Mouse (Mus musculus): ENCODE results near the gene Ackr3. TPM values are rescaled to one million over a fixed set of nuclear protein-coding genes. Genes with fewer than 3 reads are reported as not detected.

The Ackr3 gene
- total and polyA plus RNA-seq, 3 experiments = not detected

- H3K4me3 ChIP-seq (ENCODE audit: control insufficient read depth in 1 of 2, insufficient read depth in 1 of 2, low read depth in 2 of 2, low read length in 2 of 2) = no peak overlapping the region
- TF ChIP-seq POLR2A (IDR thresholded peaks at IDR 0.05; ENCODE audit: control insufficient read depth in 1 of 2, insufficient read depth in 1 of 2, low read depth in 1 of 2, low read length in 2 of 2, poor library complexity in 1 of 2) (no peak), GABPA (IDR thresholded peaks at IDR 0.05; ENCODE audit: low read depth, low read length) (no peak), ZMIZ1 (IDR thresholded peaks at IDR 0.05; ENCODE audit: low read depth, low read length) (no peak), CTCF (IDR thresholded peaks at IDR 0.05 in 2 of 3, conservative IDR thresholded peaks at IDR 0.05 in 1 of 3; ENCODE audit: control insufficient read depth in 1 of 3, insufficient read depth in 1 of 3, low read depth in 2 of 3, low read length in 3 of 3, poor library complexity in 1 of 3, severe bottlenecking in 1 of 3) (no peak), JUND (IDR thresholded peaks at IDR 0.05; ENCODE audit: low read depth, low read length) (no peak), POLR2AphosphoS2 (IDR thresholded peaks at IDR 0.05; ENCODE audit: low read length) (no peak), CHD1 (IDR thresholded peaks at IDR 0.05; ENCODE audit: low read depth, low read length) (no peak), NELFE (IDR thresholded peaks at IDR 0.05; ENCODE audit: low read depth, low read length) (no peak), RAD21 (IDR thresholded peaks at IDR 0.05; ENCODE audit: low read depth, low read length) (no peak), E2F4 (IDR thresholded peaks at IDR 0.05; ENCODE audit: borderline replicate concordance, low read depth, low read length) (no peak), MAZ (IDR thresholded peaks at IDR 0.05; ENCODE audit: low read depth, low read length) (no peak)
- no peaks in the 10 kb centered on the region for H3K9me3 ChIP-seq (replicated peaks; ENCODE audit: insufficient read depth, low read length)
- no peak overlapping the region for H3K27ac ChIP-seq (ENCODE audit: control insufficient read depth, low read depth, low read length)
- no peak overlapping the region for H3K9ac ChIP-seq (ENCODE audit: control insufficient read depth, low read depth, low read length, poor library complexity, severe bottlenecking)
- no peaks in the 10 kb centered on the region for H3K4me1 ChIP-seq (ENCODE audit: control insufficient read depth in 1 of 2, insufficient read depth in 2 of 2, low read length in 2 of 2)
- no peaks in the 10 kb centered on the region for H3K36me3 ChIP-seq (ENCODE audit: control insufficient read depth in 1 of 2, insufficient read depth in 2 of 2, low read length in 2 of 2)
- no peaks in the 10 kb centered on the region for H3K79me2 ChIP-seq (ENCODE audit: control insufficient read depth, insufficient read depth, low read length, poor library complexity)
- no peak for DNase-seq (ENCODE audit: low read depth, low spot score)
- H3K27me3 ChIP-seq (ENCODE audit: control insufficient read depth in 1 of 2, insufficient read depth in 2 of 2, low read length in 2 of 2) = no peaks in the 10 kb centered on the region
Measured at GRCm38 (mm10) chr1:90201246-90201645, 2.5 kb upstream of the Ackr3 start.

GRCm38 (mm10) chr1:90201655-90202054 lies 2.1 kb upstream of the Ackr3 start:
- H3K27ac ChIP-seq (ENCODE audit: control insufficient read depth, low read depth, low read length) = no peak overlapping the region
- no peaks in the 10 kb centered on the region for H3K27me3 ChIP-seq (ENCODE audit: control insufficient read depth in 1 of 2, insufficient read depth in 2 of 2, low read length in 2 of 2)
- no peaks in the 10 kb centered on the region for H3K9me3 ChIP-seq (replicated peaks; ENCODE audit: insufficient read depth, low read length)
- H3K4me1 ChIP-seq (ENCODE audit: control insufficient read depth in 1 of 2, insufficient read depth in 2 of 2, low read length in 2 of 2) = no peaks in the 10 kb centered on the region
- no peak overlapping the region for H3K4me3 ChIP-seq (ENCODE audit: control insufficient read depth in 1 of 2, insufficient read depth in 1 of 2, low read depth in 2 of 2, low read length in 2 of 2)
- no peak overlapping the region for H3K9ac ChIP-seq (ENCODE audit: control insufficient read depth, low read depth, low read length, poor library complexity, severe bottlenecking)
- H3K79me2 ChIP-seq (ENCODE audit: control insufficient read depth, insufficient read depth, low read length, poor library complexity) = no peaks in the 10 kb centered on the region
- no peak for TF ChIP-seq ETS1 (IDR thresholded peaks at IDR 0.05; ENCODE audit: low read depth, low read length)
- TF ChIP-seq CHD2 (IDR thresholded peaks at IDR 0.05; ENCODE audit: low read length) = no peak
- no peak for TF ChIP-seq HCFC1 (IDR thresholded peaks at IDR 0.05; ENCODE audit: low read depth, low read length)
- TF ChIP-seq POLR2AphosphoS2 (IDR thresholded peaks at IDR 0.05; ENCODE audit: low read length) = no peak
- no peak for TF ChIP-seq RCOR1 (IDR thresholded peaks at IDR 0.05; ENCODE audit: low read depth, low read length)
- TF ChIP-seq SMC3 (IDR thresholded peaks at IDR 0.05; ENCODE audit: low read depth, low read length) = no peak
- no peak for TF ChIP-seq NRF1 (IDR thresholded peaks at IDR 0.05; ENCODE audit: insufficient read depth, low read depth, low read length, poor library complexity, severe bottlenecking)
- no peak for TF ChIP-seq CTCF (IDR thresholded peaks at IDR 0.05 in 2 of 3, conservative IDR thresholded peaks at IDR 0.05 in 1 of 3; ENCODE audit: control insufficient read depth in 1 of 3, insufficient read depth in 1 of 3, low read depth in 2 of 3, low read length in 3 of 3, poor library complexity in 1 of 3, severe bottlenecking in 1 of 3)
- no peak for TF ChIP-seq E2F4 (IDR thresholded peaks at IDR 0.05; ENCODE audit: borderline replicate concordance, low read depth, low read length)
- TF ChIP-seq GABPA (IDR thresholded peaks at IDR 0.05; ENCODE audit: low read depth, low read length) = no peak
- DNase-seq (ENCODE audit: low read depth, low spot score) = no peak
- H3K36me3 ChIP-seq (ENCODE audit: control insufficient read depth in 1 of 2, insufficient read depth in 2 of 2, low read length in 2 of 2) = no peaks in the 10 kb centered on the region

All from MEL (cell line).